Mouse (Mus musculus): ENCODE data around the gene Pdlim5. TPM values are rescaled to one million over a fixed set of nuclear protein-coding genes. Genes with fewer than 3 reads are reported as not detected.
"Not testable (repeated sequence)": the region's sequence is repeated elsewhere in the genome, so short reads cannot be mapped to it uniquely, and the experiment has no call there.

Pdlim5 gene
- total RNA-seq (2021), result 10 to 100 TPM; 24.8 to 26.8 TPM
- long read RNA-seq, full-length matches to known transcripts, result 6 of 19 reads
- long read RNA-seq, partial matches to known transcripts, result 4 of 19 reads
- long read RNA-seq, other reads (novel, unspliced or antisense), result 9 of 19 reads

DNA sequence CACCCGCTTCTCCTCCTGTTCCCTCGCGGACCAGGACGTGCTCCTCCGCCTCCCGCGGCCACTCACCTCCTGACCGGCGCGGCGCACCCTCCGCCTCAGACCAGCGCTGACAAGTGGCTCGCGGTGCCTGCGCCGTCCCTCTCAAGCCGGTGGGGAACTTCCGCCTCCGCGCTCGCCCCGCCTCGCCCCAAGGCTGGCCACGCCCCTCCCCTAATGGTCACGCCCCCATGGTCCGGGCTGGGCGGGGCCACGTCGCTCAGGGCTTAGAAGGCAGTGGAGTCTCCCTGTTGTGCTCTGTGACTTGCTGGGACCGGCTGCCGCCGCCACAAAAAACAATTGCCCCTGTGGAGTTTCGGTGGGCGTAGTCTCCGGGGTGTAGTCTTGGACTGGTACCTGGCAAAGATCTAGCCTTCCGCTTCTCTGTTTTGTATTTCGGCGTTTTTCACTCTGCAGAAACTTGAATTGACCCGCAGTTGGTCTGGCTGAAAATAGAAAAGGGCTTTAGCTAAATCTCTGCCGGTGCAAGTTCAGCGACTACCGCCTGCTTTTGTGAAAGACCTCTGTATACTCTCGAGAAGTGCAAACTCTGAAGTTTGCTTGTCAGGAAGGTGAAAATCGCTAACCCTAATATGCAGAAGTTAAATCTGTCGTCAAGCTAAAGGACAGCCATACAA lies at the start of gene Pdlim5:
Pdlim5 (minus strand) TSS at position 177 of the 674 bp plus-strand sequence.
- DNase-seq (ENCODE audit: low spot score in 2 of 2), result peak; percentile 75 to 87

DNA sequence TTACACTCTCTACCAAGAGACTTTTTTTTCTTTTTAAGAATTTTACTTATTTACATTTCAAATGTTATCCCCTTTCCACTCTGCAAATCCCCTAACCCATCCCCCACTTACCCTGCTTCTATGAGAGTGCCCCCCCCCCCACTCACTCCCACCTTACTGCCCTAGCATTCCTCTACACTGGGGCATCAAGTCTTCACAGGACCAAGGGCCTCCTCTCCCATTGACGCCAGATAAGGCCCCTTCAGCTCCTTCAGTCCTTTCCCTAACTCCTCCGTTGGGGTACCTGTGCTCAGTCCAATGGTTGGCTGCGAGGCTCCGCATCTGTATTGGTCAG lies 48.2 kb upstream of the Pdlim5 start:
- DNase-seq (ENCODE audit: low spot score in 2 of 2), result no peak

DNA sequence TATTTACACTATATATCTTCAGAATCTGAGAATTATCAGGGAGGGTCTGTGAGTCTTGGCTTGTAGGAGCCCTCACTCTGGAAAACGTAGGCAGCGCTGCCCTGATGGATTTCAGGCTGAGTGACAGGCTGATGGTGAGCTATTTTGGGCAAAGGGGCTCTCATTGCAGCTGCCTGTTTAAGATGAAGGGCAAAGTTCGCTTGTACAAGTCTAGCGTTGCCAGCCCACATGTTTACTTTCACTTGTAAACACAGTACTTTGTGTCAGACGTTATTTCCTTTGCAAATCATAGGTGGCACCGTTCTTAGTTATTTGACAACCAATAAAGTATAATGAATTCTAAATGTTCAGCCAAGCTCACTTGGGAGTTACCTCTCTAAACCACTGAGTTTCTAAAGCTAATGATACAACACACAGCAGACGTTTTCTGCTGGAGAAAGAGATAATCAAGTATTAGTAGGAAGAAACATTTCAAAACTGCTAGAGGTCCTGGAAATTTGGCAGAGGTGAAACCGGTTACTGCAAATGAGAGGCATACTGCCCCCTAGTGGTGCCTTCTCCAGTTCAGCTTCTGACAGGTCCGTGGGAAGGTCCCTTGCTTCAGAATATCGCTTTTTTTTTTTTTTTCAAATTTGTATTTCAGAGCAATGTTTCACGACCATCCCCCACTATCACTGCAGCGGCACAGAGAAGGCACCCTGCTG lies 47.7 kb upstream of the Pdlim5 start:
- DNase-seq (ENCODE audit: low spot score in 2 of 2), result peak; percentile 59 to 90

DNA sequence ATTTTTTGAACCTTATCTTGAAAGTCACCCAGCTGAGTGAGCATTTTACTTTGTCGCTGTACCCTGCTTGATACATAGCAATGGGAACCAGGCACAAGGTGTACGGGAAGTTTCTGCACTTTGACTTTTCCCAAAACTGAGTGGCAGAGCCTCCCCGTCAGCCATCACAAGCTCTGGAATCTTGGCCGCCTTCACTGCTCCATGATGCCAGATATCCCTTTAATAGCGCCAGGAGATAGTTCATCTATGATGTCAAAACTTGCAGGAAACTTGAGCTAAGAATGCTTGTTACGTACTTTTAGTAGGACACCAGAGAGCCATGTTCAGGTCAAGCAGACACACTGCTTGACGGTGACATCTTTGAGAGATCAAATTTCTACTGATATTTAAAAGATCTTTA lies 46.7 kb upstream of the Pdlim5 start:
- DNase-seq (ENCODE audit: low spot score in 2 of 2), result no peak

DNA sequence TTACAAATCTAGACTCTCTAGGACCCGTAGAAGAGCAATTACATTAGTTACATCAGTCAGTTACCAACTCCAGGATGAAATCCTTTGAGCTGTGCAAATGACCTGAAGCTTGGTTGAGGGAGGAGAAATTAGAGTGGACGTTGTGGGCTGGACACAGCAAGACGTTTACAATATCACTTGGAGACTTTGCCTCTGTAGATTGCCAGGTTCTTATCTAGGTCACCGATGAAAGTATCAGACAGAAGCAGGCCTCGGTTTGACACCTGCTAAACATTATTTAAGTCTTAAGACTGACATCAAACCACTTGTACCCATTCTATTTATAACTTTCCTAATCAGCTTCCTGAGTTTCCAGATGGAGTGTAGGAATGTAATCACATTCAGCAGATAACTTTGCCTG lies 45.6 kb upstream of the Pdlim5 start:
- DNase-seq (ENCODE audit: low spot score in 2 of 2), result no peak

DNA sequence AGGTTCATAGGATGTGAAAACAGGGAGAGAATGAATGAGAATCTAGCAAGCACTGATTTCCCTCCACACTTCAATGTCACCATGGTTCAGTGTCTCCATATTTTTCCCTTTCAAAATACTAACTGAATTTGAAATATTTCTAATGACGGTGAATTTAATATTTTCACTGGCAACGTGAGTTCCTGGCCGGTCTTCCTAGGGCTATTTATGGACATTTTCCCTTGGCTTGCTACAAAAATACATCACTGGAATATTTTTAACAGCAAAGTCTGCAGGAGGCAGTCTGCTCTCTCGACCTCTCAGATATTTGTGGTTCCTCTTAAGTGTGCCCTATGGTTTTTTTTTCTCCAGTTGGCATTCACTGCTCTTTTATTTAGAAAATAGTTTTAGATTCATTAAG lies 44.7 kb upstream of the Pdlim5 start:
- DNase-seq (ENCODE audit: low spot score in 2 of 2), result no peak

DNA sequence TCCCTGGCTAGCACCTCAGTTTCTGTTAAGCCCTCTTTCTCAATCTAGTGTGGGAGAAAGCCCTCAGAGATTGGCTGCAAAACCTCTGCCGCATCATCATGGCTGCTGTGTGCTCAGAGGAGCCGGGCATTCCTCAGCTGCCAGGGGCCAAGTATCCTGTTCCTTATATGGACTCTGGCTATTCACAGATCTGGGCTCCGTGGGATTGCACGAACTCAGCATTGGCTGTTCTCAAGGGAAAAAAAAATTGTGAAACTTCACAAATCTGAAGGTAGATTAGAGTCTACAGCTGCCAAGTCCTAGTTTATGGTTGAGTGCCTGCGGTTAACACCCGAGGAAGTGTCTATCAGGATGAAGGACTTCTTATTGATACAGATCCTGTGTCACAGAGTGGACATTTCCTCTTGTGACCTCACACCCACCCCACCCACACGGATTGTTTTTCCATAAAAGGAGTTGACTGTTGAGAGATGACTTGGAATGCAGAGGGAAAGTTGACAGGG lies 44.1 kb upstream of the Pdlim5 start:
- DNase-seq (ENCODE audit: low spot score in 2 of 2), result no peak

DNA sequence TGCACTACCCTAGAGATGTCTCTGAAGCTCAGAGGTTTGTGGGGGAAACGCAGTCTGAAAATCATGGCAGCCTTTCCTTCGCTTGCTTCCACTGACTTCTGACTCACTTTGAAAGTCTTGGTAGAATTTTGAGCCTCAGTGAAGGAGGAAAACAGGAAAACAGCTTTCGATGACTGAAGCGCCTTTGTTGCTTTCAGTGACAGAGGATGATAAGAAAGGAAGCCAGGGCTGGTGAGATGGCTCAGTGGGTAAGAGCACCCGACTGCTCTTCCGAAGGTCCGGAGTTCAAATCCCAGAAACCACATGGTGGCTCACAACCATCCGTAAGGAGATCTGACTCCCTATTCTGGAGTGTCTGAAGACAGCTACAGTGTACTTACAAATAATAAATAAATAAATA lies 43.1 kb upstream of the Pdlim5 start:
- not testable (repeated sequence) for DNase-seq (ENCODE audit: low spot score in 2 of 2)

DNA sequence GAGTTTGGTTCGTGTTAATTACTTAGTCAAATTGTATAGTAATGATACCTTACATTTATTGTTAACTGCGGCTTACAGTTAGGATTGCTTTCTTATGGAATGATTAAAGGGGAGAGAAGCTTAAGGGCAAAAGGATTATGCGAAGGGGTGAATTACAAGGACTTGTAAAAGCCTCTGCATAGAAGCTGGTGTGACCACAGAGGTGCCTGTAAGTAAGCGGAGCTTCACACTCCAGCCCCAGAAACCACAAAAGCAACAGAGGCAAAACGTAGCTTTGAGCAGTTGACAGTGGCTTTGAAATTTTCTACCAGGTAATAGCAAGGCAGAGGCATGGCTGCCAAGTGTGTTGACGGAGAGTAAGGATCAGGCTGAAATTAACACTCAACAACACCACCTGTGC lies 41.3 kb upstream of the Pdlim5 start:
- DNase-seq (ENCODE audit: low spot score in 2 of 2), result no peak

DNA sequence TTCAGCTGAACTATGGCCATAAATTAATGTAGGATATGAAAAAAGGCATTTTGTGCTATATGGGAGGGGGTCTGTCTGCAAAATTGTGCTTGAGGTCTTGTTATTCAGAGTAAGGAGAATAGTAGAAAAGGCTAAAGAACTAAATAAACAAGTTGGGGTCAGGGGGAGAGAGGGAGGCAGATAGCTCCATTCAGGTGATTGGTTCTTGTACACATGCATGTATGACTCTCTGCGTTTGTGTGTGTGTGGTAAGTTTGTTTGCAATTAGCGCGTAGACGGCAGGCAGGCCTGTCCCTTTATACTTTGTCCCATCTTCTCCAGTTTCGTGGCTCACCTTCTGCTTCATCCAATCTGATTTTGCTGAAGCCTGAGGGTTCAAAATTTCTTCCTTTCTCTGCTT lies 40.7 kb upstream of the Pdlim5 start:
- no peak for DNase-seq (ENCODE audit: low spot score in 2 of 2)

DNA sequence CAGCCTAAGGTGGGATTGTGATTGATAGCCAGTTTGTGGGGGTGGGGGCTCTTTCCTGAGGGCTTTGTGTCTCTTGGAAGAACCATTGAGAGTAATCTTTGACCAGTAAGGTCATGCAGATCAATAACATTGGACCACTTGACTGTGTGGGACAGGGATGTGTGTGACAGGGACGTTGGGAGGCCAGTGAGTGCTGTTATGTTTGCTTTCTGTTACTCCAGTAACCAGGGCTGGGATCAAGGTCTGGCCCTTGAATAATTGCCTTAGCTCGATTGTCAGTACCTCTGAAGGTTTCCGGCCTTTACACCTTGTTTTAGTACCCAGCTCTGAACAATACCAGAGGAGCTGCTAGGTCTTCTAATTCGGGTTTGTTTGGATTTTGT lies 39.3 kb upstream of the Pdlim5 start:
- DNase-seq (ENCODE audit: low spot score in 2 of 2), result no peak

DNA sequence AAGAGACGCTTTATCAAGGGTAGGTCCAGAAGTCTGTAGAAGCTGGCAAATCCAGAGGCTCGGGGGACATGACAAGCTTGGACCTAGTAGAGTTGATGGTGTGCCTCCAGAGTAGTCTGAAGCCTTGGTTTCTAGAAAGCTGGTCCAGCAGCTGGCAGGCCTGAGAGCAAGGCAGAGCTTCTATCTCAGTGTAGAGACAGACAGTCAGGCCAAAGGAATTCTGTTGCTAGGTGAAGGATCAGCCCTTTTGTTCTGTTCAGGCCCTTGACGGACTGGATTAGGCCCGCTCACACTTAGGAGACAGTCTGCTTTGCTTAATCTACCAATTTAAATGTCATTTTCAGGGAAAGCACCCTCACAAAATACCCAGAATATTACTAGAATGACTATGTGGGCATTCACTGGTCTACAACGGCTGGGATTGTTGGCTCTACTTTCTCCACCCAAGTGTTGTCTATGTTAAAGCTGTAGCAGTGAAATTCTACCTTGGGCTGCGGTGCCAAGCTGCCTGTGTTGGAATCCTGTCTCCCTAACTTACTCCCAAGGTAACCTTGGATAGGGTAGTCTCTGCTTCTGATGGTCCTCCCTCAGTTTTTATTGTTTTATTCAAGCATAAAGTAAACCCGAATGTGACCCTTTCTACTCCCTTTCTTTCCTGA lies 38.8 kb upstream of the Pdlim5 start:
- no peak for DNase-seq (ENCODE audit: low spot score in 2 of 2)

DNA sequence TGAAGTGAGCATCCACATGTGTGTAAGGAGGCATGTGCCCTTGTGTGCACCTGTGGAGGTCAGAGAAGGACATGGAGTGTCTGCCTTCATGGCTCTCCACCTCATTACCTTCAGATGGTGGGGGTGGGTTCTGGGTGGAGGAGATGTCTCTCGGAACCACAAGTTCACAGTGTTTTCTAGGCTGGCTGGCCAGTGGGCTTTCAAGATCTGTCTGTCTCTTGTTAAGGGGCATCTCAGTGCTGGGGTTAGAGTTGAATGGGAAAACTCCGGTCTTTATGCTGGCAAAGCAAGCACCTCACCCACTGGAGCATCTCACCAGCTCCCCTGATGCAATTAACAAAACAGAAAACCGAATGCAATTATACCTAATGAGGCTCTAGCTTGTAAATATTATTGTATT lies 36.0 kb upstream of the Pdlim5 start:
- no peak for DNase-seq (ENCODE audit: low spot score in 2 of 2)

DNA sequence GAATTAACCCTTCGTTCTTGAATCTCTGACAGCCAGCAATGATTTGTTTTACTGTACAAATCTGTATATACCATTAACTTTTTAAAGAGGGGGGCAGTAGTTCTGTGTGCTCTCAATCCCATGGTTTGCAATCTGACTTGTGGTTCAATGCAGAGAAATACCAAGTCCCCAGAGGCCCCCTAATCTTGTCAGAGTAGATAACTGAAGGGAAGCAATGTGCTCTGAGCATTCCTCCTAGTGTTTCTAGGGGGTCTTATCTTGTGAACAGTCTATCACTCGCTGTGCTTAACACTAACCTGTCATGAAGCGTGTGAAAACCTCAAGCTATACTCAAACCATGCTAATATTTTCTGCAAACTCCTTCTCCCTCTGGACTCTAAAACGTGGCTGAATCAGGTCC lies 34.6 kb upstream of the Pdlim5 start:
- DNase-seq (ENCODE audit: low spot score in 2 of 2), result no peak

DNA sequence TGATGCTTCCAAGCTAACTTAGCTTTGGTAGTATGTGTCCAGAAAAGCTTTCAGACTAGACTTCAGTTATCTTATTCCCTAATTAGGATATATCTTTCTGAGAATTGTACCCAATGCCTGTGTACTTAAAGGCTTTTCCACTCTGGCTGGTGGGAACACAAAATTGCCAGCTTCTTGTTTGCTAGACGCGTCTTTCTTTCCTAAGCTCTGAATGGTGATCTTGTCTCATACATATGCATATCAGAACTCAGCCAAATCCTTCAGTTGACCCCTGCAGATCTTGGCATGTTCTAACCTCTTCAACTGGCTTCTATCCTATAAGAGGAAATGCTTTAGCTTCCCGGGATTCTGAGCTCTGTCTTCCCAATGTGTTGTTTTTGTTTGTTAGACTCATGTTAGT lies 31.3 kb upstream of the Pdlim5 start:
- DNase-seq (ENCODE audit: low spot score in 2 of 2), result no peak

DNA sequence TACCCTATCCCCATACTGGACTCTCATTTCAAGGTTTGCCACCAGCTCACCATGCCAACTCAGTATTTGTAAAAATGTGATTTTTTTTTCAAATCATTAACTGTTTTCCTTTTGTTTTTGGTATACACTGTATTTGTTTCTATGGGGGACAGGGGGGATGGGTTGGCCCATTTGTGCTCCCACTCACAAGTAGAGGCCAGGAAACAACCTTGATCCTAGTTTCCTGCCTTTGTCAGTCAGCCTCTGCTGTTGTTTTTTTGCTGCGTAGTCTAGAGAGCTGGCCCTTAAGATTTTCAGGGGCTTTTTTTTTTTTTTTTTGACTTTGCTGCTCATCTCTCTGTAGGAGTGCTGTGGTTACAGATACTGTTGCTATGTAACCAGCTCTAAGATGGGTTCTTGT lies 28.6 kb upstream of the Pdlim5 start:
- DNase-seq (ENCODE audit: low spot score in 2 of 2), result no peak

DNA sequence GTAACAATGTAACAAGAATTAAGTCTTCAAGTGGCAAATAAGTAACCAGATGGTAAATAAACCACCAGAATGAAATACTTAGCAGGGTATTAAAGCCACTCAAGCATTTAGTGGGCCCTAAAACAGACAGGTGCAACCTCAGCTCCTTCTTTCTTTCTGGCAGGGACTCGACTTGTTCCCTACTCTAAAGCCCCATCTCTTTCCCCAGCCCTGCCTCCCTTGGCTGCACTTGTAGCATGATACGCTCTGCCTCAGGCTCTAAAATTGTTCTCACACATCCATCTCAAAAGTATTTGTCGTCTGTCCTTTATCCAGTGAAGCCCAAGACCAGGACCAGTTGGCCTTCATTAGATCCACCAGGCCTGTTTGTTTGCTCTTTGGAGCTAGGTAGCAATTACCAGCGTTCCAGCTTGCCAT lies 28.0 kb upstream of the Pdlim5 start:
- DNase-seq (ENCODE audit: low spot score in 2 of 2), result no peak

DNA sequence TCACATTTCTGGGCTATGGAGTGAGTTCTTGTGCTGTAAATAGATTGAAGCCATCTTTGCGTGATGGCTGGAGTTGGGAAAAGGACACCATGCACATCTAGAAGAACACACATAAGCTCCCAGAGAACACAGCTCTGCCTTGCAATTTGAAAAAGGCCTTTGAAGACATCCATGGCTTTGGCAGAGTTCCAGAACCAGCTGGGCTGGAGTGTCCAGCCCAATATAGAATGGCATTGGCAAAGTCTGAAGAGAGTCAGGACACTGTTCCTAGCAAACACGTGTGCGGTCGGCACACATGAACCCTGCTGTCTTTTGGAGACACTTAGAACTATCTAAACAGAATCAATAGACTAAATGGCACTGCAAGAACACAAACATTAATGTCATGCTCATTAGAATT lies 26.7 kb upstream of the Pdlim5 start:
- DNase-seq (ENCODE audit: low spot score in 2 of 2), result no peak

DNA sequence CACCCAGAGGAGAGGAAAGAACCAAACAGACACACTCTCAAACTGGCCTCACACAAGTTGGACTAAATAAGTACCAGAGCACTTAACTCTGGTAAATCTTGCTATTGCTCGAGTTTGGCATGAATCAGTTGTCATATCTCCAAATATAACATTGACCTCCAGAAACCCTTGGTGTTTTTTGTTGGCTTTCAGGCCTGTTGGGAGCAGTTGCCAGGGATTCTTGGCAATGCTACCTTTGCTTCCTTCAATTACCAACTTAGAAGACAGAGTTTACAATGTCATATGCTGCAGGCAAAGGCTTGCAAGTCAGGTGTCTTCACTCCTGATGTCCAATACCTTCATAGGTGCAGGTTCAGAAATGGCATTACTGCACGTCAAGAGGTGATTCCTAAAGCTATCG lies 26.0 kb upstream of the Pdlim5 start:
- no peak for DNase-seq (ENCODE audit: low spot score in 2 of 2)

DNA sequence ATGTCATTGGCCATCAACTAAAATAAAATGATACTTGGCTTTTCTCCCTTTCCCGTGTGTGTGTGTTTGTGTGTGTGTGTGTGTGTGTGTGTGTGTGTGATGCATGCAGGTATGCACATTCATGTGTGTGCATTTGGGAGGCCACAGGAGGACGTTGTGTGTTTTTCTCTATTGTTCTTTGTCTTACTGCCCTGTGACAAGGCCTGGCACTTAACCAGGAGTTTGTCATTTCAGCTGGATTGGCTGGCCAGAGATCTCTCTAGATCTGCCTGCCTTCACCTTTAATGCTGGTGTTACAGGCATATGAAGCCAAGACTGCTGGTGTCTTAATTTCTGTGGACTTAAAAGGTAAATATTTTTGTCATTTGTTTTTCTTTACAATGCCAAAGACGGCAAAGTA lies 22.5 kb upstream of the Pdlim5 start:
- DNase-seq (ENCODE audit: low spot score in 2 of 2), result no peak

DNA sequence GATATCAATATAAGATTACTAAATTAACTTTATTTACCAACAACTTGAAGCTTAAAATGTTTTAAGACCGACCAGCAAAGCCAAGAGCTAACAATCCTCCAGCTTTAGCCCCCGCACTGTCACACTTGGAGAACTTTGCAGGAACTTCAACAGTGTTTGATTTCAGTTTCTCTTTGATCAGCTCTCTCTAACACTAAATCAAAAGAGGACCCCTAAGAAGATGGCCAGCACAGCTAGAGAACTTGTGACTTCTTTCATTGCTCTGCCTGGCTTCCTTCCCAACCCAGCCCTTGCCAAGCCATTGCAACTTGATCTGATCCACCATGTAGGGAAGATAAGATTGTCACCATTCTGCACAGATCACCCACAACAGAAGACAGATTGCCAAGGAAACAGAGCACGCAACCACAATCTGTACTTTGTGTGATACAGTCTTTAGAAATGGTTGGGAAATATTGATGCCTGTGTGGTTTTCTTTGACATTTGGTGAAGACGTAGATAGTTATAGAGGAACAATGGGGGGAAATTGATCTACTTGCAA lies 17.9 kb upstream of the Pdlim5 start:
- no peak for DNase-seq (ENCODE audit: low spot score in 2 of 2)

DNA sequence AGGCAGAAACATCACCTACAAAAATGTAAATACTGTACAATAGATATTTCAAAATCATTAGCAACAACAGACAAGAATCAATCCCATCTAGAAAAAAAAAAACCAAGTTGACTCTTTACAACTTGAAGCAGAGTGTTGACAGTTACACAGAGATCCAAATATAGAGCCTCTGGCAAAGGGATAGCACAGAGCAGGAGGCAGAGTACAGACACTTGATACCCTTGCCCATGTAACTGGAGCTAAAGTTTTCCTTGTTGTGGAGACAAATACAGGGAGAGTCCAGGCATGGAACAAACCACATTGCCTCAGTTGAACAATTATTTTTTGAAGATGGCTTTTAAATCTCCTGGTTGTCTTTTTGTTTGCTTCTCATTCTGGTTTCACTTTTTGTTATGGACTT lies 15.4 kb upstream of the Pdlim5 start:
- DNase-seq (ENCODE audit: low spot score in 2 of 2), result no peak
